Mouse (Mus musculus): ENCODE measurements around the gene Crip1.
A peak's percentile ranks its signal among the peaks of the same experiment; 100 is the strongest.

Crip1 gene

DNA sequence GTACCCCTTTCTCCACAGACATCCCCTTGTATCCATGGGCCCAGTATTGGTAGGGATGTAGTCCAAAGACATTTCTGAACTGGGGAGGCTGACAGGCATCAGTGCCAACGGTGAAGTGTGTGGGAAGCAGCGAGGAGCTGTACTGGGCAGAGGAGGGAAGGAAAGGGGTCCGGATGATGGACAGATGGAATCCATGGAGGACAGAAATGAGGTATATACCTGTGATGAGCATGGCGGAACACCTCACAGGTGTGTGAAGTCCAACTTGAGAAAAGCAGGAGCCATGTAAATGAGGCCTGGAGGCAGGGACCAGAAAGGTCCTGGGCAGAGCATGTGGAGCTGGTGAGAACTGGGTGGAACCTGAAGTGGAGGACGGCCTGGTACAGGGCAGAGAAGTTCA, 525 bp upstream of the Crip1 start:
- DNase-seq (ENCODE audit: low spot score in 2 of 2) = no peak

GRCm38 (mm10) chr12:113147481-113147880, 1.4 kb downstream of the Crip1 start:
- no peak for DNase-seq (ENCODE audit: low spot score in 2 of 2)

DNA sequence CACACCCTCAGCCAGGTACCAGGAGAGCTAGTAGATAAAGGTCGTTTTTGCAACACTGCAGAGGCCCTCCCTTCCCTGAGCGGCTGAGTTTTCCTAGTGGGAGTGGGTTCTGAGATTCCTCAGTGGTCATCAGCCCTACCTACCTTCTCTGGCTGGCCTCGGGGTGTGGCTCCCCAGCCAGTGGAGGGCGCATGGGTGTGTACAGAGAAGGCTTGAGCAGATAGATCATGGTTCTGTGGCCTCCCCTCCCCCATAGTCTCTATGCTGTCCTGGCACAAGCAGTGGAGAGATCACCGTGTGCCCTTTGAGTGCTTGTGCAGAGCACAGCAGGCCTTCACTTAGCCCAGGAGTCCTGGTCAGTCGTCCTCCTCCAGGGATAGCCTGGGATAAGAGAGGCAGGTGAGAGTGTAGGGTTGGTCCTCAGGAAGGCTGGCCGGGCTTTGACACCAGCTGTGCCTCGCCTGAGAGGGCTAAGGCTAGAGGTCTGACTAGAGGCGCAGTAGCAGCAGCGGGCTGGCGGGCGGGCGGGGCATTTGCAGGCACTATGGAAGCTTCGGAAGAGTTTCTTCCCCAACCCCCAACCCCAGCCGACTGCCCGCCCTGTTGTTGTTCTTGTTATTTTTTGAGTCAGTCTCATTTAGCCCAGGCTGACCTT, 2.4 kb downstream of the Crip1 start:
- no peak for DNase-seq (ENCODE audit: low spot score in 2 of 2)

- DNase-seq (ENCODE audit: low spot score in 2 of 2) = no peak
These were observed 3.2 kb downstream of the Crip1 start for GRCm38 (mm10) chr12:113149341-113149740.

GRCm38 (mm10) chr12:113149896-113150295, 3.8 kb downstream of the Crip1 start:
- no peak for DNase-seq (ENCODE audit: low spot score in 2 of 2)

- DNase-seq (ENCODE audit: low spot score in 2 of 2) = no peak
These were observed 4.5 kb downstream of the Crip1 start for GRCm38 (mm10) chr12:113150591-113150990.

DNA sequence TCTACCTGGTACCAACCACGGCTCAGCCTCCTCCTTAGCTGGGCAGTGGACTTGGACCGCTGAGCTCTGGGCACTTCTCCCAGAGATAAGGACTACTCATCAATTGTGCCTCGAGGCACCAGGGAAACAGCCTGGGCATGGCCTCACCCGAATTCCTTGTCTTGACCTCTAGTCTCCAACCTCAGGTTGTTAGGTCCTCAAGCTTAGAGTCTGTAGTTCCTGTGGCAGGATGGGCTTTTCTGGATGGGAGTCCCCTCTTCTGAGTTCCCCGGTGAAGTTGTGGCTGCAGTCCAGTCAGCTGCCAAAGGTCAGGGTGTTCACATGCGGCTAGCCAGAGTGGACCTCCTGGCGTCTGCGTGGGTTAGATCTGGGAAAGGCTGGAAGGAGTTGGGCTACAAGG, 4.9 kb downstream of the Crip1 start:
- no peak for DNase-seq (ENCODE audit: low spot score in 2 of 2)

- DNase-seq (ENCODE audit: low spot score in 2 of 2) = no peak
These were observed 5.7 kb downstream of the Crip1 start for GRCm38 (mm10) chr12:113151661-113152271.

DNA sequence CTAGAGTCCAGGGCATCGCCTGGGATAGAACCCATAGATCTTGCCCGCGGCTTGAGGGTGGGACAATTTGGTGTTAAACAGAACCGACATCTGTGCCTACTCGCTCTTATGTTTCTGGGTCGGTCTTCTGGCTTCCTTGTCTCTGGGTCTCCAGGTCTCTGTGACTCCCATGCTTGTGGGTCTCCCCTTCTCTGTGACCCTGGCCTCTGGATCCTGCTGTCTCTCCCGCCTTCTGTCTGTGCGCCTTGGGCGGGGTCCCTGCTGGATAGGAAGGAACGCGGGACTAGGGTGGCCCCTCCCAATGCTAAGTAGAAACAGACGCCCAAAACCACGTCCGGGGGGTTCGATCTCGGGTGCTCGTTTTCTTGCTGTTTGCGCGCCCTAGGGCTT, 6.2 kb downstream of the Crip1 start:
- DNase-seq (ENCODE audit: low spot score in 2 of 2) = no peak

- no peak for DNase-seq (ENCODE audit: low spot score in 2 of 2)
These were observed 6.9 kb downstream of the Crip1 start for GRCm38 (mm10) chr12:113152991-113153525.

DNA sequence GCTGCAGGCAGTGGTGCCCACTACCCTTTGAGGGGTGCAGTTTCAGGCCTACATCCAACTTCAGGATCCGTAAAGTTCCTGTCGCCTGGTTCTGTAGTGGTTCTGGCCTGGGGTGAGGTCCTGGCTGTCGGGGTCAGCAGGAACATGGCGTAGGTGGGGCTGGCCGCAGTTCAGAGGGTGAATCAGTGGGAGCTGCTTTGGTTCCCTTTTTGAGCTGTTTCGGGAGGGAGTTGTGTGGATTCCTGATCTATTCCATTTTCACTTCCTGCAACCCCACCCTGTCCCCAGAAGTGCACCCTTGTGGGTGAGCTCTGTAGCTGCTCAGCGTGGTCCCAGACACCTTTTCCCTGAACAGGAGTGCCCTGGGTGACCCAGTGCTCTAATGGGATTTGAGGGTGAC, 7.9 kb downstream of the Crip1 start:
- no peak for DNase-seq (ENCODE audit: low spot score in 2 of 2)

GRCm38 (mm10) chr12:113154747-113155075, 8.6 kb downstream of the Crip1 start:
- DNase-seq (ENCODE audit: low spot score in 2 of 2) = no peak

GRCm38 (mm10) chr12:113155076-113155771, 9.1 kb downstream of the Crip1 start:
- peak in 1 of 2 experiments; percentile 40 for DNase-seq (ENCODE audit: low spot score in 2 of 2)

GRCm38 (mm10) chr12:113155887-113156539, 9.9 kb downstream of the Crip1 start, which contains the start of gene Tedc1:
Gene Tedc1, plus strand, starts transcription at chr12:113156421.
- DNase-seq (ENCODE audit: low spot score in 2 of 2) = peak; percentile 99

DNA sequence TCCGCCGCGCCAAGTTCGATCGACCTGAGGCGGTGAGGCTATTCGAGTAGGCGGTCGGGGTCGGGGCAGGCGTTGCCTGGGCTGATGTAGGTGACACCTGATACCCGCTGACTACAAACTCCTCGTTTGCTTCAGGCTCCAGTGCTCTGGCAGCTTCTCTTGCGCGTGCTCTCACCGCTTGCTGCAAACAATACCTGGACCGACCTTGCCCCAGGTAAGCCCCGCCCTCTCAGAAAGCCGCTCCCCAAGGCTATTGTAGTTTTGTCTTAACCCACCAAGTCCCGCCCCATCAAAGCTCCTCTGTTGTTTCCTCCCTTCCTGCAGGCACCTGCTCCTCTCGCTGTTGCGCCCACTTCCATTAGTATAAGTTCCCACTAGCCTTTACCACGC, 10.4 kb downstream of the Crip1 start:
- DNase-seq (ENCODE audit: low spot score in 2 of 2) = no peak

GRCm38 (mm10) chr12:113157002-113157401, 10.9 kb downstream of the Crip1 start:
- peak in 1 of 2 experiments; percentile 25 for DNase-seq (ENCODE audit: low spot score in 2 of 2)

DNA sequence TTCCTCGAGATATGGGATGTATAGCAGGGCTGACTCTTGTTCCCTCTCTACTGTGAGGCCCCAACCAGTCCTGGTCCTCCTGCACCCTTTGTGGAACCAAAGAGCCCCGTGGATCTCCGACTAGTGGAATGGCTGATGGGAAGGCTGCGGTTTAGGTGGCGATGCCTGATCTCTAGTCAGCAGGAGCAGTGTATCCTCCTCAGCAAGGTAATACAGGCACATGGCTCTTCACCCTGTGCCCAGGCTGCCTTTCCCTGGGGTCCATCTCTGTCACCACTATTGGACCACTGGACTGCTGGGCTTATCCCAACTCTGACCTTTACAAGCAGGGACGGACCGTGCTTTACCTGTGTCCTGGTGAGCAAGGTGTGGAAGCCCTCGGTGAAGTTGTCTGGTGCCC, 11.4 kb downstream of the Crip1 start:
- DNase-seq (ENCODE audit: low spot score in 2 of 2) = no peak

- no peak for DNase-seq (ENCODE audit: low spot score in 2 of 2)
These were observed 11.9 kb downstream of the Crip1 start for GRCm38 (mm10) chr12:113157971-113158370.

- peak; percentile 49 to 67 for DNase-seq (ENCODE audit: low spot score in 2 of 2)
These were observed 17.5 kb downstream of the Crip1 start for GRCm38 (mm10) chr12:113163561-113164006.

GRCm38 (mm10) chr12:113168031-113168536, 22.0 kb downstream of the Crip1 start:
- no peak for DNase-seq (ENCODE audit: low spot score in 2 of 2)

DNA sequence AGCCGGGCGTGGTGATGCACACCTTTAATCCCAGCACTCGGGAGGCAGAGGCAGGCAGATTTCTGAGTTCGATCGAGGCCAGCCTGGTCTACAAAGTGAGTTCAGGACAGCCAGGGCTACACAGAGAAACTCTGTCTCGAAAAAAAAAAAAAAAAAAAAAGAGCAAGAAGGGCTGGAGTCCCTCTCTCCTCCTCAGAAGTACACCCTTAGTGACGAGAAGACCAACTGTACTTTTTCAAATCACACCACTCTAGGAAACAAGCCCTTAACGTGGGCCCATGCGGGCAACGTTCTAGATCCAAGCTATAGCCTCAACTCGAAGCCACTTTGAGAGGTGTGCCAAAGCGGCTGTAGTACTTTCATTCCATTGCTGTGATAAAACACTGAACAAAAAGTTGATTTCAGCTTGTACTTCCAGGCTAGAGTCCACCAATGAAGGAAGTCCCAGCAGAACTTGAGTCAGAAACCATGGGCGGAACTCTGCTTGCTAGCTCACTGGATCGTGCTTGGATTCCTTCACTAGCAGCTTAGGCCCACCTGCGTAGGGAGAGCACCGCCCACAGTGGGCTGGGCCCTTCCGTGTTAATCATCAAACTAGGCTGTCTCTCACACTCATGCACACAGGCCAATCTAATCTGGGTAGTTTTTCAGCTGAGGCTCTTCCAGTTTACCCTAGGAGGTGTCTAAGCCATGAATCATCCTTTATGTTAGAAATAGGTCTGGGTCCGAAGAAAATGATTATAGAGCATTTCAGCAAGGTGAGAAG, 31.0 kb downstream of the Crip1 start:
- DNase-seq (ENCODE audit: low spot score in 2 of 2) = no peak
